Mouse (Mus musculus): ENCODE results near the gene Gm45015.

DNA sequence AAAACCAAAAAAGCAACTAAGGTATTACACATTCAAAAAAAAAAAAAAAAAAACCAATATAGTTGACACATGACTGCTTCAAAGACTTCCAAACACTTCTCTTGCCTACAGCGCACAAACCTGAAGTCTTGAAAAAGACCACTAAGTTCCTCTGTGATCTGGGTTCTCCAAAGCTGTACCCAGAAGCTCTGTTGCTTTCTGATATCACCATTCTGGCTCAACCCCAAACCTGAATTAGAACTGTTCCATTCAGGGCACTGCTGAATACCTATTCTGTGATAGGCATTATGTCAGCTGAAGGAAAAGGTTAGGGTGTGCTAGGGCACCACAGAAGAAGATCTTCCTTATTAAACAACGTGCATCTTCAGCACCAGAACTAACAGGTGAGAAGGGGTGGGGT is 9.4 kb downstream of the Gm45015 start:
- TF ChIP-seq GATA1 (IDR thresholded peaks at IDR 0.05; ENCODE audit: low read length) (no peak), TAL1 (IDR thresholded peaks at IDR 0.05; ENCODE audit: low read length) (no peak)

All from erythroblast, embryonic 14.5 days (primary cell).